Mouse (Mus musculus): ENCODE results near the gene Pax8. TPM values are rescaled to one million over a fixed set of nuclear protein-coding genes. Genes with fewer than 3 reads are reported as not detected.

Gene Pax8
- polyA plus RNA-seq, 1 experiment from 2014 or later: 23.4 TPM

DNA sequence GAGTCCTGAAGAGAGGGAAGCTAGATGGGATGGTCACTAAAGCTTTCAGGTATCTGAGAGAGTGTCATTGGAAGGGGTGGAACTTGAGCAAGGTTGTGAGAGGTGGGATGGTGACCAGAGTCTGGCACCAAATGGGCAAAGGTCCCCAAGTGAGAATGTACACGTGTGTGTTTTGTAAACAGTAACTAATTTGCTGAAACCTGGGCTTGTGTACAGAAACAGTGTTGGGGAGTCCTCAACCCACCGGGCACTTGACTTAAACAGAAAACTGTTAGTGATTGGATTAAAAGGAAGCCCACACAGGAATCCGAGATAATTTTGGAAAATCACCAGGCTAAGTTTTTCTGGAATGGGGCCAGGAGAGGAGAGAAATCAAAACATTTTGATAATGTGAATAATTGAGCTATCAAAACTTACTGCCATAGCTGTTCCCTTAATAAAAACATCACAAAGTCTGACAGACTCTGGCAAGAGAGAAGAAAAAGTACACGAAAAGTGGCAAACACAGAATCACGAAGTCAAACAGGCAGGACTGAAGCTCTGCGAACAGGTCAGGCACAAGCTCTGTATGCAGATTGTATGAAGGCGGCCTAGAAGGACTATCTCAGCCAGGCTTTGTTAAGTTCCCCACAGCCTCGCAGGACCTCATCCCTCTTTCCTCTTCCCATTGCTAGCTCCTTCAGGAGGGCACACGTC lies 15.1 kb downstream of the Pax8 start:
- ATAC-seq (ENCODE audit: low FRiP score, low read depth): no peak
- H3K4me3 ChIP-seq: no peak overlapping the region
- WGBS: 47% methylated on average over 9 of the region's 9 CpGs
- H3K9ac ChIP-seq: no peak overlapping the region
- no peaks in the 10 kb centered on the region for H3K9me3 ChIP-seq
- no peak overlapping the region for H3K27ac ChIP-seq (replicated peaks)
- no peaks in the 10 kb centered on the region for H3K4me1 ChIP-seq (replicated peaks)
- H3K27me3 ChIP-seq: no peaks in the 10 kb centered on the region
- H3K36me3 ChIP-seq: no peaks in the 10 kb centered on the region
- H3K4me2 ChIP-seq: no peak overlapping the region

DNA sequence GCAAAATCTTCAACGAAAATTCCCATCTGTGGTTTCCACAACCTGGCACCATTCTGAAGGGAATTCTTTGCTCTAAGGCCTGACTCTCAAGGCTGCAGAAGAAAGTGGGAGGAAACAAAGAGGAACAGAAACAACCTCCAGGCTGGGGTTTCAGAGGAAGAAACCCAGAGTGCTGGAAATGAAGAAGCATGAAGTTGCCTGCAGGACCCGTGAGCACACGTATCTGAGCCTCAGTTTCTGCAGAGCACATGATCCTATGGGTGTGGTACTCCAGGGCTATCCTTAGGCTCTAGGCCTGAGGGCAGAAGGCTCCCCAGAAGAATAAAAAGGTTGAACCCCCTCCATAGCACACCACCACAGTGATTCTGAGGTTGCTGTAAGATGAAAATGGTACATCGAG lies 18.6 kb downstream of the Pax8 start:
- 88% methylated on average over 4 of the region's 4 CpGs for WGBS
- no peak overlapping the region for H3K27ac ChIP-seq (replicated peaks)
- ATAC-seq (ENCODE audit: low FRiP score, low read depth): no peak

DNA sequence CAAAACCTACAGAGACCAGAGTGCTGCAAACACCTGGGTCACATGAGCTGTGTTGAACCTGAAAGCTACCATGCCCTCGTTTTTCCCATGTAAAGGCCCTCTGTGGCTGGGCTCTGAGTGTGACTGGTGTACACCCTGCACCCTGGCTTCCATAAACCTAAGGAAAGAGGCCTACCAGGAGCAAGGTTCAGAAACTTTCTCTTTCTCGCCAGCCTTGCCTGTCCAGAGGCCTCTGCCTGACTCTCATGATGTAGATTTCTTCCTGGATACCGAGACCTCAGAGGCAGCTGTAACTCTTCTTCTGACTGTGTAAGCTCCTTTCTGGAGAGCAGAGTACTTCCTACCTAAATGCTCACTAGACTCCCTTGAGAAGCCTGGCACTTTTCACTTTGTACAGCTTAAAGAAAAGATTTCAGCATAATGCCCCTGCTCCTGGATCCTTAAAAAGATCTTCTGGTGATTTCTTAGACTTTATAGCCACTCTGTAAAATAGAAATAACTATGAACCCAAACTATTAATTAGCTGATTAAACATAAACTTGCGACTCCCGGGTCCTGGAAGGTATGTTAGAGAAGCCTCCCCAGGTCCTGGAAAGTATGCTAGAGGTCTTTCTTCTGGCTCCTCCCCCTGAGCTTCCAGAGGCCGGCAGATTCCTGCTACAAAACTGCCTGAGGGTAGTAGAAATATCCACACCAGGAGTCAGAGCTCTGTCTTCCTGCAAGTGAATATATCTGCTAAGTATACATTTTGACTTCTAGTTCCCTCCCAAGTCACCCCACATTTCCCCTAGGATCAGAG lies 20.1 kb downstream of the Pax8 start:
- no peak for ATAC-seq (ENCODE audit: low FRiP score, low read depth)
- peaks cover 10% of the 10 kb centered on the region; the same call in 1 of the 2 replicates for H3K4me1 ChIP-seq (replicated peaks)
- H3K4me3 ChIP-seq: no peak overlapping the region
- no peaks in the 10 kb centered on the region for H3K36me3 ChIP-seq
- 58% methylated on average over 6 of the region's 6 CpGs for WGBS
- no peak overlapping the region for H3K4me2 ChIP-seq
- no peaks in the 10 kb centered on the region for H3K27me3 ChIP-seq
- H3K9ac ChIP-seq: no peak overlapping the region
- peak overlapping the region; percentile 37; the same call in 1 of the 2 replicates for H3K27ac ChIP-seq (replicated peaks)
- no peaks in the 10 kb centered on the region for H3K9me3 ChIP-seq

More for the DNA sequence above, 18.6 kb downstream of the Pax8 start:
- Histone ChIP-seq H3K4me1 (replicated peaks) (peaks cover 10% of the 10 kb centered on the region; the same call in 1 of the 2 replicates), H3K4me3 (no peak overlapping the region), H3K9ac (no peak overlapping the region), H3K9me3 (no peaks in the 10 kb centered on the region), H3K36me3 (no peaks in the 10 kb centered on the region), H3K27me3 (no peaks in the 10 kb centered on the region), H3K4me2 (no peak overlapping the region)

DNA sequence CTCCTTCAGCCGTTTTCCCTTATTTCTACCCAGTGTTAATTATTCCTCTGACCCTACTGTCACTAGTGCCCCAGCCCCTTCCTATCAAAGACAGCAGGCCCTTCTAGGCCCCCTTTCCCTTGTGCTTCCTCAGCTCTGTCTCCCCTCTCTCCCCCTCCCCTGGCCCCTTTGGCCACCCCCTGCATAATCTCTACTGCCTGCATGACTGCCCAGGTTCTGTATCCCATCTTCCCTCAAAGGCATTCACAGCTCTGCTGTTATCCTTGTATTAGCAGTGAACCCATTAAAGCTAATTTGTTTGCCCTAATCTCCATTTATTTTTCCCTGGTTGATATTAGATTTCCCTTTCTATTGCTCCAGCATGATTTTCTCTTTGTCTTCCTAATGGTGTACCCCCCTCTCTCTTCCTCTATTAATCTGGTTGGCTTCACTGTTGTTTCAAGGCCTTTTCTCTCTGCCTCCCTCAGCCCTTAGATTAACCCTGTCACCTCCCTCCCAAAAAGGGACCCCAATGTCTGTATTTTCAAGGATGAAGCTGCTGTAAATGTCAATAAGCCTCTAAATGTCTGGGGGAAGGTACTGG lies 20.9 kb downstream of the Pax8 start:
- Histone ChIP-seq H3K36me3 (no peaks in the 10 kb centered on the region), H3K9ac (no peak overlapping the region), H3K9me3 (no peaks in the 10 kb centered on the region), H3K27me3 (no peaks in the 10 kb centered on the region), H3K4me2 (no peak overlapping the region), H3K27ac (replicated peaks) (peak overlapping the region; percentile 37; the same call in 1 of the 2 replicates), H3K4me1 (replicated peaks) (peaks cover 10% of the 10 kb centered on the region; the same call in 1 of the 2 replicates), H3K4me3 (no peak overlapping the region)
- 25% methylated on average over 1 of the region's 1 CpGs for WGBS
- ATAC-seq (ENCODE audit: low FRiP score, low read depth): no peak

DNA sequence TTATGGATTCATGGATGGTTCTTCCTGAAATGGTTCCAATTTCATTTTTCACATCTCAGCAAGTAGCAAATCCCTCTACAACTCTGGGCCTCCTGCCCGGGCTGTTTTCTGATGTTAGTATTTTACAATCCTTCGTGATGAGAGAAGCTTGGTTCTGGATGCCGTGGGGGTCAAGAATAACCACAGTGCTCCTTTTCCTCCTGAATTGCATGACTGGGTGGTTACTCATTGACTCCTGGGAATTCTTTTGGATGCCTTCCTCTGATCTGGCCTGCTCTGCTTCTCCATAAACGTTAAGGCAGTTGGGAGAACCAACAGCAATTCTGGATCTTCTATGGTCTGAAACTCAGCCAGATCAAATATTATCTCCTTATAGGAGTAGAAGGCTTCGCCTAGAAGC lies 22.2 kb downstream of the Pax8 start:
- 82% methylated on average over 5 of the region's 5 CpGs for WGBS
- Histone ChIP-seq H3K27me3 (no peaks in the 10 kb centered on the region), H3K9ac (no peak overlapping the region), H3K4me1 (replicated peaks) (peaks cover 10% of the 10 kb centered on the region; the same call in 1 of the 2 replicates), H3K4me2 (no peak overlapping the region), H3K27ac (replicated peaks) (no peak overlapping the region), H3K4me3 (no peak overlapping the region), H3K36me3 (no peaks in the 10 kb centered on the region), H3K9me3 (no peaks in the 10 kb centered on the region)
- no peak for ATAC-seq (ENCODE audit: low FRiP score, low read depth)

DNA sequence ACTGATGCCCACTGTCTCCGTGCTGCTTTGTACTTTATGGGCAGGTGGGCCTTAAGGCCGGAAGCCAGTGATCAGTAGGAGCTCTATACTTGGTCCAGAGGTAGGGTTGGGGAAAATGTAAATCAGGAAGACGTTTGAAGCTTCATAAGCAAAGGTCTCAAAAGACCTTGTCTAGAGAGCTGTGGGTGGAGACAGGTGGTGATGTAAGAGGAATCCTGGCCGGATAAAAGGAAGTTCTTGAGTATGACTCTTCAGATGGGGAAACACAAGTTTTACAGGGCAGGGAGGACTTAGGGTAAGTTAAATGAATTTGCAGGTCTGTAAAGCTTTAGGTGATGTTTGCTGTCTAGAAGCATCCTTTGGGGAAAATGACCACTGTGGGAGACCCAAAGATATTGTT lies 26.3 kb downstream of the Pax8 start:
- Histone ChIP-seq H3K4me2 (no peak overlapping the region), H3K36me3 (no peaks in the 10 kb centered on the region), H3K27ac (replicated peaks) (no peak overlapping the region), H3K9ac (no peak overlapping the region), H3K27me3 (no peaks in the 10 kb centered on the region), H3K4me1 (replicated peaks) (no peaks in the 10 kb centered on the region), H3K4me3 (no peak overlapping the region), H3K9me3 (no peaks in the 10 kb centered on the region)
- 78% methylated on average over 4 of the region's 4 CpGs for WGBS
- ATAC-seq (ENCODE audit: low FRiP score, low read depth): no peak

DNA sequence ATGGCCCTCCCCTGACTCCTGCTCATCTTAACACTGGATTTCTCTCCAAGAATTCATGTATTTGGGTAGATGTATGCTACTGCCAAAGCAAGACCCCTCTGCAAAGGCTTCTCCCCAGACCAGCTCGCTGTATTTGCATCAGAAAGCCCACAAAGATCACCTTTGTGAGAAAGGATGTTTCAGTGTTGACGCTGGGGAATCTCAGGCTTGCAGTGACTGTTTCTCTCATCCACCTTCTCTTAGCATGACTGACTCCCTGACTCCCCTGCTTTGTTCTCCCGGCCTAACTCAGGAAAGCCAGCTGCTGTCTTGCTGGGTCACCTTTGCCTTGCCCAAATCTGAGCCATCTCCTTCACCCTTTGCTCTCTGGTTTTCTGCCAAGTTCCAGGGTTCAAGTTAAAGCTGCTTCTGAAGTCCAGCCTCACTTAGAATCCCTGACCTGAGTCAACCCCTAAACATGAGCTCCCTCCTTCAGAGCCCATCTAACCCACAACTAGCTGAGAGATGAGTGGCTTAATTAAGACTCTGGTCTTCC lies 32.1 kb downstream of the Pax8 start:
- no peak for ATAC-seq (ENCODE audit: low FRiP score, low read depth)
- H3K27me3 ChIP-seq: no peaks in the 10 kb centered on the region
- no peak overlapping the region for H3K27ac ChIP-seq (replicated peaks)
- H3K9me3 ChIP-seq: no peaks in the 10 kb centered on the region
- H3K9ac ChIP-seq: no peak overlapping the region
- H3K4me2 ChIP-seq: no peak overlapping the region
- WGBS: 45% methylated on average over 3 of the region's 3 CpGs
- no peaks in the 10 kb centered on the region for H3K4me1 ChIP-seq (replicated peaks)
- H3K4me3 ChIP-seq: no peak overlapping the region
- H3K36me3 ChIP-seq: no peaks in the 10 kb centered on the region

DNA sequence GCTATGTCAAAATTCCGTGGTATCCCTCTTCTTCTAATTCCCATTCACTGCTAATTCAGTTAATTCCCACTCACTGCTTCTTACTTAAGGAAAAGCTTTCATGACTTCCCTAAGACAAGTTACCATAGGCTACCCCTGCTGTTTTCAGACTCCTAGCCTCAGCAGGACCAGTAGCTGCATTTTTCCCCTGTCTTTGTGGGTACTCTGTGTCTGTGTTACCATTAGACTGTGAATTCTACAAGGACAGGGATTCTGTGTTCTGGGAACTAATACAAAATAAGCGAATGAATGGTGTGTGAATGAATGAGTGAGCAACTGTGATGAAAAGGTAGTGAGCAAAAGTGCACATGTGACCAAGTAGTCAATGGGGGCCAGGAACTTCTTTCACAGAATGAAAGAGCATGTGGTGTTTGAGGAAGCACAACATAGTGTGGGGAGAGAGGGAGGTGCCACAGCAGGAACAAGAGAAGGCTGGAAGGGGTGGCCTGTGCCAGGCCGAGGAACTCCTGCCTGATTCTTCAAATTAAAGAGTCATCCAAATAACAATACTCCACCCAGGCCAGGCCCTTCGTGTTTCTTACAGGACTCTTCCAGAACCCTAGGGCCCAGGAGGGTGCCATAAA lies 33.0 kb downstream of the Pax8 start:
- 43% methylated on average over 4 of the region's 4 CpGs for WGBS

DNA sequence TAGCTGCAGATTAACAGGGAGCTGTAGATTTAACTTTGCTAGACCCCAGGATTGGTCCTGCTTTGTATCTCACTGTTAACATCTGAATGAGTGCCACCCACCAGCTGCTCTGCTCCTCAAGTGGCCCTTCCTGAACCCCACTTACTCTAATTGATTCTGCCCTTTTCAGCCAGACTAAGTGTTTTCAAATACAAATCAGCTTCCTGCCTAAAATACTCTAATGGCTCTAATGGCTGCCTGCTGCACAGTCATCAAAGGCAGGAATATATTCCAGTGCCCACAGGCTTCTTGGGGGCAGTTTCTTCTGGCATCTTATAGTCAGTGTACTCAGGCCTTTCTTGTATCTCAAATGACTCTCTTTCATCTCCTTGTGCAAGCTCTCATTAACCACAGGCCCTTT lies 33.5 kb downstream of the Pax8 start:
- no peaks in the 10 kb centered on the region for H3K4me1 ChIP-seq (replicated peaks)
- H3K27ac ChIP-seq (replicated peaks): no peak overlapping the region
- no peak for ATAC-seq (ENCODE audit: low FRiP score, low read depth)
- H3K4me3 ChIP-seq: no peak overlapping the region
- H3K4me2 ChIP-seq: no peak overlapping the region
- H3K27me3 ChIP-seq: no peaks in the 10 kb centered on the region
- no peaks in the 10 kb centered on the region for H3K9me3 ChIP-seq
- H3K36me3 ChIP-seq: no peaks in the 10 kb centered on the region
- H3K9ac ChIP-seq: no peak overlapping the region

More for the DNA sequence above, 33.0 kb downstream of the Pax8 start:
- Histone ChIP-seq H3K4me2 (no peak overlapping the region), H3K4me1 (replicated peaks) (no peaks in the 10 kb centered on the region), H3K27ac (replicated peaks) (no peak overlapping the region), H3K4me3 (no peak overlapping the region), H3K27me3 (no peaks in the 10 kb centered on the region), H3K9ac (no peak overlapping the region), H3K36me3 (no peaks in the 10 kb centered on the region), H3K9me3 (no peaks in the 10 kb centered on the region)
- ATAC-seq (ENCODE audit: low FRiP score, low read depth): no peak

DNA sequence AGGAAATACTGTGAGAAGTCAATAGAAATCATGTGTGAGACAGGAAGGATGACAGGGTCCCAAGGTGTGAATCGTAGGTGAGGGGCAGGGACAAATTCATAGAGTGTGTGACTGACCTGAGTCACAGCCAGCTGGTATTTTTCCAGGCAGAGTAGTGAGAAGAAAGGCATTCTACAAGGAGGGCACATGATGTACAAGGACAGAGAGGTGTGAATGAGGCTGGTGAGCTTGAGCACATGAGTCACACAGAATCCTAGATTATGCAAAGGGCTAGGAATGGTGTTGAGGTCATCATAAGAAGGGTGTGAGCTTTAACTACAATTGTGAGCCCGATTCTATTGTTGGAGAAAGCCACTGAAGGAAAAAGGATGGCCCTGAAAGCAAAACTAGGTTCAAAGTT lies 35.3 kb downstream of the Pax8 start:
- H3K27ac ChIP-seq (replicated peaks): no peak overlapping the region
- H3K27me3 ChIP-seq: no peaks in the 10 kb centered on the region
- no peaks in the 10 kb centered on the region for H3K9me3 ChIP-seq
- H3K36me3 ChIP-seq: no peaks in the 10 kb centered on the region
- no peak overlapping the region for H3K4me2 ChIP-seq
- no peak for ATAC-seq (ENCODE audit: low FRiP score, low read depth)
- H3K4me3 ChIP-seq: no peak overlapping the region
- WGBS: 86% methylated on average over 2 of the region's 2 CpGs
- no peak overlapping the region for H3K9ac ChIP-seq
- no peaks in the 10 kb centered on the region for H3K4me1 ChIP-seq (replicated peaks)

DNA sequence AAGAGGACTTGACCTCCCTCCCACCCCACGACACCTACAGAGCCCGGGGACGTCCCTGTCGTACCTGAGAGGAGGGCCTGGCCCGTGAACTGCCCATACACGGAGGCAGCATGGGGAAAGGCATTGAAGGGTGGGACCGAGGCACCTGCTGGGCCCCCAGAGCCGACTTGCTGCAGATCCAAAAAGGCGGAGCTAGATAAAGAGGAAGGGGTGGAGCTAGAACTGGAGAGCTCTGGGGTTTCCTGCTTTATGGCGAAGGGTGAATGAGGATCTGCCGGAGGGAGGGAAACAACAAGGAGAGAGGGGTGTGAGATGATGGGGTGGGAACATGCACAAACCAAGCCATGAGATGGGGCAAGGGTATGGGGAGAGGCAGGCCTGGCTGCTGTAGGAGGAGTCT lies 39.7 kb downstream of the Pax8 start:
- H3K4me1 ChIP-seq (replicated peaks): no peaks in the 10 kb centered on the region
- no peak overlapping the region for H3K4me3 ChIP-seq
- 83% methylated on average over 11 of the region's 11 CpGs for WGBS
- no peak overlapping the region for H3K27ac ChIP-seq (replicated peaks)
- no peaks in the 10 kb centered on the region for H3K27me3 ChIP-seq
- no peaks in the 10 kb centered on the region for H3K36me3 ChIP-seq
- no peak for ATAC-seq (ENCODE audit: low FRiP score, low read depth)
- H3K9ac ChIP-seq: no peak overlapping the region
- no peak overlapping the region for H3K4me2 ChIP-seq
- no peaks in the 10 kb centered on the region for H3K9me3 ChIP-seq

DNA sequence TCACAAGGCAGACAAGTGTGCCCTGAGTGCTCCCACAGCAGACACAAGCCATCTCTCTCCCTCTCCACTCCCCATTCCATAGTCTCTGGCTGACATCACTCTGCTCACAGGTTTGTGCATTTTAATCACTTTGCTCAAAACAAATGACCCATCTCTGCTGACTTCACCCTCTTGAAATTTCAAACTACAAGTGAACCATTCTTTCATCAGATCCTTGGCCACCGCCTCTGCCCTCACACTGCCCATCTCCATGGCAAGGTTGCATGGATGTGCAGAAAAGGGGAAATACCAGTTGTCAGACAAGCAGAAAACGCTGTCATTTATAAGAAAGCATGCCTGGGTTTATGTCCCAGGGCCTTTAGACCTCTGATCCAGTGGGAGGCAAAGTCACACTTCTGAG lies 40.7 kb downstream of the Pax8 start:
- no peak overlapping the region for H3K27ac ChIP-seq (replicated peaks)
- ATAC-seq (ENCODE audit: low FRiP score, low read depth): no peak
- H3K4me3 ChIP-seq: no peak overlapping the region
- no peak overlapping the region for H3K4me2 ChIP-seq
- no peak overlapping the region for H3K9ac ChIP-seq
- WGBS: 86% methylated on average over 2 of the region's 2 CpGs
- no peaks in the 10 kb centered on the region for H3K27me3 ChIP-seq
- no peaks in the 10 kb centered on the region for H3K36me3 ChIP-seq
- no peaks in the 10 kb centered on the region for H3K4me1 ChIP-seq (replicated peaks)
- H3K9me3 ChIP-seq: no peaks in the 10 kb centered on the region

All from hindbrain, embryonic 15.5 days (tissue).